ENCODE assay signal across 9 mouse cellular contexts in genomic region chr2:178175286-178175931, GRCm38 (mm10). TPM values are rescaled to one million over a fixed set of nuclear protein-coding genes. Genes with fewer than 3 reads are reported as not detected.
DNase-seq lines count a peak whose midpoint lies in the region; ATAC-seq lines count a peak whose summit lies in the region.
"Had no signal": no experiment of that assay in that cellular context is flagged by ENCODE, and none has a peak within 500 bp of the region (broad histone marks: within the 10 kb centered on the region; RNA-seq: fewer than 3 reads in every experiment).

No protein-coding gene starts in this region.

- no peaks in the 10 kb centered on the region for H3K27me3 ChIP-seq in kidney, embryonic 14.5 days (ENCODE audit: control insufficient read depth, insufficient read depth, low read length)
- H3K27me3 ChIP-seq in hindbrain, embryonic 15.5 days = no peaks in the 10 kb centered on the region
- H3K27me3 ChIP-seq in neural tube, embryonic 14.5 days (ENCODE audit: control insufficient read depth, insufficient read depth, low read length) = no peaks in the 10 kb centered on the region
- H3K27me3 ChIP-seq: Patski had no signal

- no peak overlapping the region for H3K4me3 ChIP-seq in kidney, embryonic 14.5 days (ENCODE audit: low read length)
- peak overlapping the region; percentile 29 for H3K4me3 ChIP-seq in hindbrain, embryonic 15.5 days
- peak overlapping the region; percentile 20; the same call in 1 of the 2 replicates for H3K4me3 ChIP-seq in neural tube, embryonic 14.5 days (ENCODE audit: low read depth, low read length)

- peak; percentile 78 for ATAC-seq in kidney, embryonic 14.5 days (ENCODE audit: low FRiP score, low TSS enrichment)
- ATAC-seq in hindbrain, embryonic 15.5 days (ENCODE audit: low FRiP score, low read depth) = peak; percentile 82
- ATAC-seq in neural tube, embryonic 14.5 days (ENCODE audit: low read depth) = peak; percentile 88
- ATAC-seq: Patski had no signal

- no peak for DNase-seq in kidney, adult 8-10 months
- DNase-seq in embryo, embryonic 10 days (ENCODE audit: low spot score) = peak; percentile 64
- DNase-seq in urinary bladder, adult 18-20 months (ENCODE audit: low spot score in 2 of 2) = no peak
- DNase-seq in natural killer cell, adult 2 months (ENCODE audit: low spot score in 2 of 2) = no peak
- DNase-seq in urinary bladder, postnatal 25 days (ENCODE audit: low spot score) = no peak

- 44% methylated on average over 16 of the region's 16 CpGs for WGBS in kidney, embryonic 14.5 days
- 28% methylated on average over 16 of the region's 16 CpGs for WGBS in hindbrain, embryonic 15.5 days
- WGBS in neural tube, embryonic 14.5 days = 25% methylated on average over 16 of the region's 16 CpGs

- H3K36me3 ChIP-seq in kidney, embryonic 14.5 days (ENCODE audit: control insufficient read depth, insufficient read depth, low read length) = no peaks in the 10 kb centered on the region
- H3K36me3 ChIP-seq in hindbrain, embryonic 15.5 days = no peaks in the 10 kb centered on the region
- no peaks in the 10 kb centered on the region for H3K36me3 ChIP-seq in neural tube, embryonic 14.5 days (ENCODE audit: control insufficient read depth, insufficient read depth, low read length)

- no peaks in the 10 kb centered on the region for H3K9me3 ChIP-seq in kidney, embryonic 14.5 days (ENCODE audit: control insufficient read depth, low read length)
- H3K9me3 ChIP-seq in hindbrain, embryonic 15.5 days = no peaks in the 10 kb centered on the region
- no peaks in the 10 kb centered on the region for H3K9me3 ChIP-seq in neural tube, embryonic 14.5 days (ENCODE audit: control insufficient read depth, low read length)

- H3K9ac ChIP-seq in kidney, embryonic 14.5 days (ENCODE audit: low read depth, low read length) = no peak overlapping the region
- peak overlapping the region; percentile 34 for H3K9ac ChIP-seq in hindbrain, embryonic 15.5 days
- H3K9ac ChIP-seq in neural tube, embryonic 14.5 days (replicated peaks; ENCODE audit: low read depth, low read length) = peak overlapping the region; percentile 41; the same call in 1 of the 2 replicates

- H3K4me2 ChIP-seq in kidney, embryonic 14.5 days (replicated peaks; ENCODE audit: low read depth, low read length) = peak overlapping the region; percentile 27
- peak overlapping the region; percentile 56 for H3K4me2 ChIP-seq in hindbrain, embryonic 15.5 days
- peak overlapping the region; percentile 45 for H3K4me2 ChIP-seq in neural tube, embryonic 14.5 days (ENCODE audit: low read depth, low read length)

- H3K4me1 ChIP-seq in kidney, embryonic 14.5 days (ENCODE audit: control insufficient read depth, insufficient read depth, low read length) = no peaks in the 10 kb centered on the region
- peaks cover 24% of the 10 kb centered on the region for H3K4me1 ChIP-seq in hindbrain, embryonic 15.5 days (replicated peaks)
- H3K4me1 ChIP-seq in neural tube, embryonic 14.5 days (ENCODE audit: control insufficient read depth, insufficient read depth, low read length) = peaks cover 6% of the 10 kb centered on the region; the same call in 1 of the 2 replicates

- H3K27ac ChIP-seq in kidney, embryonic 14.5 days (ENCODE audit: low read depth, low read length) = no peak overlapping the region
- H3K27ac ChIP-seq in hindbrain, embryonic 15.5 days (replicated peaks) = peak overlapping the region; percentile 80
- peak overlapping the region; percentile 69 for H3K27ac ChIP-seq in neural tube, embryonic 14.5 days (ENCODE audit: low read depth, low read length)

RNA-seq across cellular contexts. Expression of gene Phactr3, which starts 56.6 kb away (rescaled TPM):
- polyA plus RNA-seq in kidney, embryonic 14.5 days (2014; fragmentation: Nextera tagmentation; extraction: Ambion mirVana) = 0.81 and 0.95 TPM in 2 replicates
- polyA plus RNA-seq in hindbrain, embryonic 15.5 days (2015; fragmentation: Nextera tagmentation; extraction: Ambion mirVana) = 53.7 and 54.8 TPM in 2 replicates
- polyA plus RNA-seq in neural tube, embryonic 14.5 days (2014; fragmentation: Nextera tagmentation; extraction: Ambion mirVana) = 58.7 and 66.9 TPM in 2 replicates
- polyA plus RNA-seq: Patski had no signal

Comparison
In these comparisons a context has a peak if more than half of its experiments do, and no peak if none do; other contexts are left out.
1. RNA of gene Phactr3, which starts 56.6 kb away (polyA plus RNA-seq): 58.7 to 66.9 TPM in neural tube, embryonic 14.5 days and 53.7 to 54.8 TPM in hindbrain, embryonic 15.5 days; 0.81 to 0.95 TPM in kidney, embryonic 14.5 days; every median in the first group is over 10 times any median in the second.
2. Peak in every context shown above with its lines, with median percentiles within 50 percentile points of each other: ATAC-seq and H3K4me2 ChIP-seq.